Mouse (Mus musculus): Measurements from ENCODE around the gene Cfb. TPM values are rescaled to one million over a fixed set of nuclear protein-coding genes. Genes with fewer than 3 reads are reported as not detected.
"Not testable (repeated sequence)": the region's sequence is repeated elsewhere in the genome, so short reads cannot be mapped to it uniquely, and the experiment has no call there.

The Cfb gene
- polyA plus RNA-seq, 1 experiment from 2014 or later = 6.2 TPM

GRCm38 (mm10) chr17:34837464-34838324 lies 24.6 kb downstream of the Cfb start:
- no peak for DNase-seq (ENCODE audit: low spot score)

GRCm38 (mm10) chr17:34836856-34837221 lies 25.5 kb downstream of the Cfb start, which contains the start of the genes Stk19 and Dxo:
Gene Stk19 (minus strand): TSS chr17:34836945.
Gene Dxo (plus strand): TSS chr17:34837019.
- peak; percentile 96 for DNase-seq (ENCODE audit: low spot score)

- DNase-seq (ENCODE audit: low spot score) = no peak
Observed at GRCm38 (mm10) chr17:34836155-34836855, 26.0 kb downstream of the Cfb start.

- not testable (repeated sequence) for DNase-seq (ENCODE audit: low spot score)
Observed at GRCm38 (mm10) chr17:34830776-34831175, 31.5 kb downstream of the Cfb start.

GRCm38 (mm10) chr17:34814818-34815370 lies 47.4 kb downstream of the Cfb start:
- no peak for DNase-seq (ENCODE audit: low spot score)

GRCm38 (mm10) chr17:34813747-34814146 lies 48.6 kb downstream of the Cfb start:
- DNase-seq (ENCODE audit: low spot score) = peak; percentile 35

- no peak for DNase-seq (ENCODE audit: low spot score)
Observed at GRCm38 (mm10) chr17:34811275-34811674, 51.0 kb downstream of the Cfb start.

- not testable (repeated sequence) for DNase-seq (ENCODE audit: low spot score)
Observed at GRCm38 (mm10) chr17:34810811-34811210, 51.5 kb downstream of the Cfb start.

- DNase-seq (ENCODE audit: low spot score) = not testable (repeated sequence)
Observed at GRCm38 (mm10) chr17:34810411-34810810, 51.9 kb downstream of the Cfb start.

- DNase-seq (ENCODE audit: low spot score) = no peak
Observed at GRCm38 (mm10) chr17:34808599-34809205, 53.6 kb downstream of the Cfb start.

- DNase-seq (ENCODE audit: low spot score) = no peak
Observed at GRCm38 (mm10) chr17:34807176-34807575, 55.1 kb downstream of the Cfb start.

Small RNA genes lying within 50 kb of the gene (microRNA-seq; reads per million reads assigned to microRNA genes)
- gene Mir6970 (ENCODE audit: borderline number of aligned reads) (not detected), gene Mir6971 (ENCODE audit: borderline number of aligned reads) (4.2 reads per million, percentile 3 among the genes with 10 or more reads in this experiment), gene Mir6972 (ENCODE audit: borderline number of aligned reads) (not detected)

Other genes with a start within 250 kb of the Cfb start
- 3.1 and 3.3 TPM in 2 replicates for gene Egfl8, start 246.5 kb downstream of the Cfb start, polyA plus RNA-seq (2015; fragmentation: Nextera tagmentation; extraction: Ambion mirVana)
- 38.4 and 45.5 TPM in 2 replicates for gene Ppt2, start 234.0 kb downstream of the Cfb start, polyA plus RNA-seq (2015; fragmentation: Nextera tagmentation; extraction: Ambion mirVana)
- gene Prrt1, start 233.0 kb downstream of the Cfb start, polyA plus RNA-seq (2015; fragmentation: Nextera tagmentation; extraction: Ambion mirVana) = 37.4 and 39.4 TPM in 2 replicates
- 12.5 TPM in 2 replicates for gene Fkbpl, start 217.8 kb downstream of the Cfb start, polyA plus RNA-seq (2015; fragmentation: Nextera tagmentation; extraction: Ambion mirVana)
- gene Atf6b, start 215.4 kb downstream of the Cfb start, polyA plus RNA-seq (2015; fragmentation: Nextera tagmentation; extraction: Ambion mirVana) = 56.6 and 60.8 TPM in 2 replicates
- gene Tnxb, start 192.0 kb downstream of the Cfb start, polyA plus RNA-seq (2015; fragmentation: Nextera tagmentation; extraction: Ambion mirVana) = 0.54 and 0.59 TPM in 2 replicates
- gene C4b, start 118.6 kb downstream of the Cfb start, polyA plus RNA-seq (2015; fragmentation: Nextera tagmentation; extraction: Ambion mirVana) = 0.32 and 0.49 TPM in 2 replicates
- gene Cyp21a1, start 58.0 kb downstream of the Cfb start, polyA plus RNA-seq (2015; fragmentation: Nextera tagmentation; extraction: Ambion mirVana) = not detected in 2 replicates
- 39.3 and 48.6 TPM in 2 replicates for gene Stk19, start 25.6 kb downstream of the Cfb start, polyA plus RNA-seq (2015; fragmentation: Nextera tagmentation; extraction: Ambion mirVana)
- 48.8 and 53.3 TPM in 2 replicates for gene Dxo, start 25.5 kb downstream of the Cfb start, polyA plus RNA-seq (2015; fragmentation: Nextera tagmentation; extraction: Ambion mirVana)
- 49.7 and 50.1 TPM in 2 replicates for gene Skiv2l, start 12.3 kb downstream of the Cfb start, polyA plus RNA-seq (2015; fragmentation: Nextera tagmentation; extraction: Ambion mirVana)
- gene Nelfe, start 12.1 kb downstream of the Cfb start, polyA plus RNA-seq (2015; fragmentation: Nextera tagmentation; extraction: Ambion mirVana) = 82.4 and 88.6 TPM in 2 replicates
- 1.6 and 1.7 TPM in 2 replicates for gene Zbtb12, start 17.0 kb upstream of the Cfb start, polyA plus RNA-seq (2015; fragmentation: Nextera tagmentation; extraction: Ambion mirVana)
- not detected in 2 replicates for gene Gm20547, start 19.5 kb upstream of the Cfb start, polyA plus RNA-seq (2015; fragmentation: Nextera tagmentation; extraction: Ambion mirVana)
- gene C2, start 35.7 kb upstream of the Cfb start, polyA plus RNA-seq (2015; fragmentation: Nextera tagmentation; extraction: Ambion mirVana) = 7.6 TPM in 2 replicates
- 38.6 and 47.9 TPM in 2 replicates for gene Ehmt2, start 36.0 kb upstream of the Cfb start, polyA plus RNA-seq (2015; fragmentation: Nextera tagmentation; extraction: Ambion mirVana)
- gene Slc44a4, start 51.9 kb upstream of the Cfb start, polyA plus RNA-seq (2015; fragmentation: Nextera tagmentation; extraction: Ambion mirVana) = 0.57 and 0.81 TPM in 2 replicates
- 25.7 and 28.2 TPM in 2 replicates for gene Neu1, start 68.7 kb upstream of the Cfb start, polyA plus RNA-seq (2015; fragmentation: Nextera tagmentation; extraction: Ambion mirVana)
- 0.72 and 0.83 TPM in 2 replicates for gene Hspa1b, start 96.7 kb upstream of the Cfb start, polyA plus RNA-seq (2015; fragmentation: Nextera tagmentation; extraction: Ambion mirVana)
- not detected in 2 replicates for gene Gm20481, start 107.4 kb upstream of the Cfb start, polyA plus RNA-seq (2015; fragmentation: Nextera tagmentation; extraction: Ambion mirVana)
- 6.8 and 7.6 TPM in 2 replicates for gene Hspa1a, start 109.6 kb upstream of the Cfb start, polyA plus RNA-seq (2015; fragmentation: Nextera tagmentation; extraction: Ambion mirVana)
- 0.09 and 0.27 TPM in 2 replicates for gene Hspa1l, start 110.2 kb upstream of the Cfb start, polyA plus RNA-seq (2015; fragmentation: Nextera tagmentation; extraction: Ambion mirVana)
- gene Lsm2, start 119.3 kb upstream of the Cfb start, polyA plus RNA-seq (2015; fragmentation: Nextera tagmentation; extraction: Ambion mirVana) = 179 and 197 TPM in 2 replicates
- 125 and 138 TPM in 2 replicates for gene Vars, start 138.5 kb upstream of the Cfb start, polyA plus RNA-seq (2015; fragmentation: Nextera tagmentation; extraction: Ambion mirVana)
- 0.26 and 0.36 TPM in 2 replicates for gene Vwa7, start 154.1 kb upstream of the Cfb start, polyA plus RNA-seq (2015; fragmentation: Nextera tagmentation; extraction: Ambion mirVana)
- 18.2 and 22.5 TPM in 2 replicates for gene Sapcd1, start 165.5 kb upstream of the Cfb start, polyA plus RNA-seq (2015; fragmentation: Nextera tagmentation; extraction: Ambion mirVana)
- gene Msh5, start 184.2 kb upstream of the Cfb start, polyA plus RNA-seq (2015; fragmentation: Nextera tagmentation; extraction: Ambion mirVana) = 8.9 and 13.5 TPM in 2 replicates
- gene Clic1, start 187.4 kb upstream of the Cfb start, polyA plus RNA-seq (2015; fragmentation: Nextera tagmentation; extraction: Ambion mirVana) = 501 and 524 TPM in 2 replicates
- gene Ddah2, start 196.5 kb upstream of the Cfb start, polyA plus RNA-seq (2015; fragmentation: Nextera tagmentation; extraction: Ambion mirVana) = 51.6 and 57.5 TPM in 2 replicates
- 0.27 and 0.57 TPM in 2 replicates for gene Ly6g6c, start 202.9 kb upstream of the Cfb start, polyA plus RNA-seq (2015; fragmentation: Nextera tagmentation; extraction: Ambion mirVana)
- 0.06 and 0.08 TPM in 2 replicates for gene Mpig6b, start 203.7 kb upstream of the Cfb start, polyA plus RNA-seq (2015; fragmentation: Nextera tagmentation; extraction: Ambion mirVana)
- 0.89 and 1.0 TPM in 2 replicates for gene Ly6g6e, start 214.4 kb upstream of the Cfb start, polyA plus RNA-seq (2015; fragmentation: Nextera tagmentation; extraction: Ambion mirVana)
- gene Ly6g6d, start 215.5 kb upstream of the Cfb start, polyA plus RNA-seq (2015; fragmentation: Nextera tagmentation; extraction: Ambion mirVana) = 0.55 and 0.60 TPM in 2 replicates
- 0.12 TPM in 1 of 2 replicates, not detected in the other for gene Ly6g6f, start 223.1 kb upstream of the Cfb start, polyA plus RNA-seq (2015; fragmentation: Nextera tagmentation; extraction: Ambion mirVana)
- 85.3 and 90.6 TPM in 2 replicates for gene Abhd16a, start 226.7 kb upstream of the Cfb start, polyA plus RNA-seq (2015; fragmentation: Nextera tagmentation; extraction: Ambion mirVana)
- gene Ly6g5c, start 245.8 kb upstream of the Cfb start, polyA plus RNA-seq (2015; fragmentation: Nextera tagmentation; extraction: Ambion mirVana) = 0.37 TPM in 1 of 2 replicates, not detected in the other